Mouse (Mus musculus) testis, postnatal 14 days (tissue): ENCODE results near the gene Sphk2.

Experiments
- DNase-seq: peaks from one replicate; pipeline ENCODE4 v3.0.0; 2021; ENCODE audit warnings: low spot score

The Sphk2 gene

DNA sequence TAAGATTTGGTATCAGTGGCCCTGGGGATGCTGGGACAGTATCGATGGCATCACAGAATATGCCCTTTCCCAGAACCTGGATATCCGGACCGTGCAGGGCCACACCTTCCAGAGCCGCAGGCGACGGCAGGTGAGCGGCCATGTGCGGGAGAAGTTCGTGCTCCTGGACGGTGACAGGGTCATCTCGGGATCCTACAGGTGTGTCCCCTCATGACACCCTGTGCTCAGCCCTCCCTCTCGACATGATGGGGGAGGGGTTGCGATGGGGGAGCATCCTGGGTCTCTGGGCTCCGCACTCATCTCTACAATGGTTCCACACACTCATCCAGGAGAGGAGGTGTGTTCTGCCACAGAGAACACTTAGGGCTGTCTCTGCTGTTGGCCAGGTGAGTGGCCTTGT is 6.0 kb upstream of the Sphk2 start:
- DNase-seq, result no peak

GRCm38 (mm10) chr7:45723301-45723700 is 5.5 kb upstream of the Sphk2 start:
- DNase-seq, result no peak

DNA sequence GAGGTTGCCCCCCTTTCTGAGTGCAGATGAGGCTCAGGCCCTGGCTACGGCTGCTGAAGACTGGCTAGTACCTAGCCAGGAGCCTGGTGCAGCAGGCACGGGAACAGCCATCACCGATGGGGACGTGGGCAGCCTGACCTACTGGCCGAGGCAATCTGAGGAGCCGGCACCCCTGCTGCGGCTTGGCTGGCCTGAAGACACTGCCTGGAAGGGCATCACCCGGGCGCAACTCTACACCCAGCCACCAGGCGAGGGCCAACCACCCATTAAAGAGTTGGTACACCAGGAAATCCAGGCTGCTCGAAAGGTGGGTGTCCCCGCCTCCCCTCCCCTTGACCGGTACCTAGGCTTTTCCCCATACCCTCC is 4.5 kb upstream of the Sphk2 start:
- DNase-seq, result peak; percentile 11

GRCm38 (mm10) chr7:45721642-45722347 is 4.0 kb upstream of the Sphk2 start:
- peak; percentile 4 for DNase-seq

- DNase-seq, result no peak
These were observed 3.4 kb upstream of the Sphk2 start for GRCm38 (mm10) chr7:45721234-45721571.

- peak; percentile 22 for DNase-seq
These were observed 2.8 kb upstream of the Sphk2 start, which contains the start of gene Fam83e for GRCm38 (mm10) chr7:45720413-45721233. Gene Fam83e, plus strand, starts transcription at chr7:45721212.

DNA sequence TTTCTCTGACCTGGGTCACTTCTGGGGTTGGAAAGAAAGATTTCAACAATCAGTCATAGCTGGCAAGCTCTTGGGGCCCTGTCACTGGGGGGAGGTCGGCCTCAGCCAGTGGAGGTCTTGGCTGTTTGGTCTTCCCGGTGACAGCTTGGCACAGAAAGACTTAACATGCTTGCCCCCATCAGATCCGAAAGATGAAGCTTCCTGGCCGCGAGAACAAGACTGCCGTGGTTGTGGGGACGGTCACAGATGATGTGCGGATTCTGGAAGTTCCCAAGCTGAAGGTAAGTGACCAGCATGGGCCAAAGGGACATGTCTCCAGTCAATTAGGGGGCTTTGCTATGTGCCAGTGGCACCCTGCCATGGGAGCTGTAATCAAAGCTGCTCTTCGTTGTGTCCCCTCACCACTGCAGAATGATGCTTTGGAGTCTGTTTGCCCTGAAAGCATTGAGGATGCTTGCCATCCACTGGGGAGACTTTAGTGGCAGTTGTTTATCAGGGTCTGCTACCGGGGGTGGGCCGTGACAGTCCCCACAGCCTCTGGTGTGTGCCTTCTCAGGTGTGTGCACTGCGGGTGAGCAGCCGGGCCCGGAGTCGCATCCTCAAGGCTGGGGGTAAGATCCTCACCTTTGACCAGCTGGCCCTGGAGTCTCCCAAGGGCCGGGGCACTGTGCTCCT is 2.1 kb upstream of the Sphk2 start:
- DNase-seq, result peak; percentile 9

- DNase-seq, result no peak
These were observed 1.4 kb upstream of the Sphk2 start for GRCm38 (mm10) chr7:45719180-45719579.

DNA sequence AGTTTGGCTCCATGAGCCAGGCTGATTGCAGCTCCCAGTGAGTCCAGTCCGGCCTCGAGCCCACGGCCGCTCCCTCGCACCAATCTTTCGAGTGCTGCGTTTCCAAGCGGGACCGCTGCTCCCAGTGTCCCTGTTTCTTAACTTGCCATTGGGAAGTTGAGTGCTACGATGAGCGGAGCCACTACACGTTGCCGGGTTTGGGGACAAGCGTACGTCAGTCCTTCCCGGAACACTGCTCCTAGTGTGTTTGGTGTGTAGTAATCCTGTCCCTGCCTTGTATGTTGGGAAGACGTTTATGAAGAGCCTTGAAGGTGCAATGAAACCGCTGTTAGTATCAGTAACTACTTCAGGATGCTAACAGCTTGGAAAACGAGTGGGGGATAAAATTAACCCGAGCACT is 529 bp upstream of the Sphk2 start:
- peak; percentile 22 for DNase-seq

- no peak for DNase-seq
These were observed 567 bp downstream of the Sphk2 start for GRCm38 (mm10) chr7:45716952-45717917.

GRCm38 (mm10) chr7:45716460-45716857 is 1.3 kb downstream of the Sphk2 start:
- no peak for DNase-seq

- DNase-seq, result no peak
These were observed 1.9 kb downstream of the Sphk2 start for GRCm38 (mm10) chr7:45715741-45716459.

- peak; percentile 96 for DNase-seq
These were observed 2.6 kb downstream of the Sphk2 start, which contains the start of gene Rpl18 for GRCm38 (mm10) chr7:45715090-45715708. Gene Rpl18, plus strand, starts transcription at chr7:45715457.

DNA sequence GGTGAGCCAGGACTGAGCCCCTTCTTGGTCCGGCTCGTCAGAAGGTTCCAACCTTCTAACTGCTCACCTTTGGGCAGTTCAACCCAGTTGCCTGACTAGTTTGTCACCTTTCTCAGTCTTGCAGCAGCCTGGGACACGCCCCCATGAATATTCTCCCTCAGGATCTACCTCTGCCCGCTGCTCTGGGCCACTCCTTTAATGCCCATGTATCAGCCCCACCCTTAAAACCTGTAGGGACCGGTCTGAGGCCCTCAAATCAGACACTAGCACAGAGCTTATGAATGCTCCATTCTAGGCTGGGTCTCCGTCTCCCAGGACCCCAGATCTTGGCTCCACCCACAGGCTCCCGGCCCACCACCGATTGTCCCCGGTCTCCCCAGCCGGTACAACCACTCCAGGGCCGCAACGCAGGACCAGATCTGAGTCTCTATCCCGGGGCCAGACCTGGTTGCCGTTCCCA is 3.1 kb downstream of the Sphk2 start:
- no peak for DNase-seq

GRCm38 (mm10) chr7:45713881-45714520 is 3.8 kb downstream of the Sphk2 start:
- no peak for DNase-seq

GRCm38 (mm10) chr7:45713396-45713795 is 4.4 kb downstream of the Sphk2 start:
- DNase-seq, result no peak

DNA sequence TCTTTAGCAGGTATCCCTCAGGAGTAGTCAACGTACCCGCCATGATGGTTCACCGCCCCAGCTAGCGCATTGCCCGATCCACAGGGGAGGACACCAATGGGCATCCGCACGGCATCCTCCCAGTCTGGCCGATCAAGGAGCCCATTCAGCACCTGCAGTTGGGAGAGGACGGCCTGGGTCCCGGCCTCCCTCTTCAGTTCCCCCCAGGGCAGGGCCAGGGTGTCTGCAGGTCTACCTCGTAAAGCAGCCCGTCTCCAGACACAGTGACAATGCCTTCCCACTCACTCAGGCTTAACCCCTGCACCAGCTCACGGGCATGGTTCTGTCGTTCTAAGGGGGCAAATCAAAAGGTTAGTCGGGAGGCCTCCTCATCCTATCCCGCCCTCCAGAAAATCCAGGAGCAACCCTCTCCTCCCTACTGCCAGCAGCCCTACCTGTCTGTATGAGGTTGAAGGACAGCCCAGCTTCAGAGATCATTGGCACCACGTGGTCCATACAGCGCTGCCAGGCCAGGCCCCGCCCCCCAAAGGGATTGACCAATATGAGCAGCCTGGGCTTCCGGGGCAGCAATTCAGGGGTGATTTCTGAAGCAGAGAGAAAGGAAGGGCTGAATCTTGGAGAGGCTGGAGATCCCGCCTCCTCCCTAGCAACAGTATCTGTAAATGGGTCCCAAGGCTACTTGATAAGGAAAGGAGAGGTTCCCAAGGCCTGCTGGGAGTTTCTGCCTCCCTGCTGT is 5.6 kb downstream of the Sphk2 start:
- DNase-seq, result peak; percentile 84

- DNase-seq, result no peak
These were observed 6.3 kb downstream of the Sphk2 start for GRCm38 (mm10) chr7:45711316-45712021.
